Mouse (Mus musculus): ENCODE data around the gene Chrna4.

GRCm38 (mm10) chr2:181039356-181039680, 4.0 kb downstream of the Chrna4 start:
- TF ChIP-seq CTCF (IDR thresholded peaks at IDR 0.05; ENCODE audit: control insufficient read depth, insufficient read depth, low read length) = no peak
- TF ChIP-seq POLR2A (IDR thresholded peaks at IDR 0.05; ENCODE audit: borderline replicate concordance, control insufficient read depth, low read depth, low read length) = no peak
